11 mouse cellular contexts compared by ENCODE assay signal in the genomic region with DNA sequence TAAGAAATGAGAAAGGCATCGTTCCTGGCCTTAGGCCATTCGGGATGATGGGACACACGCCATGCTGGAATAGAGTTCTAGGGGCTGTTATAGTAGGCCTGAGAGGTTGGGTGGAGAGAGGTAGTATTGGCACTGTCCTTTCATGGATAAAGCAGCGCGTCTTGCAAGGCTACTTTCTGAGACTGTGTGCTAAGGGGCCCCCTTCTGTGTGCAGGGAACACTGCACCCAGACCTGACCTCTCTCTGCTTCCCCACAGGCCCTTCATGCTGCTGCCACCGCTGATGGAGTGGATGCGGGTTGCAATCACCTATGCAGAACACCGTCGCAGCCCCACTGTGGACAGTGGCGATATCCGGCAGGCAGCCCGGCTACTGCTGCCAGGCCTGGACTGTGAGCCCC.
DNase-seq lines count a peak whose midpoint lies in the region; ATAC-seq and TF ChIP-seq lines count a peak whose summit lies in the region.
"Had no signal": no experiment of that assay in that cellular context is flagged by ENCODE, and none has a peak within 500 bp of the region (broad histone marks: within the 10 kb centered on the region; RNA-seq: fewer than 3 reads in every experiment).

No protein-coding gene starts in this region.

- 83% methylated on average over 12 of the region's 12 CpGs for WGBS in intestine, postnatal 0 days
- 80% methylated on average over 12 of the region's 12 CpGs for WGBS in intestine, embryonic 16.5 days
- 78% methylated on average over 12 of the region's 12 CpGs for WGBS in midbrain, embryonic 15.5 days

- ATAC-seq in intestine, postnatal 0 days: no peak
- ATAC-seq in intestine, embryonic 16.5 days: no peak
- ATAC-seq in midbrain, embryonic 15.5 days (replicated peaks): peak; percentile 49

- peak; percentile 34 for DNase-seq in CD4-positive, CD25-positive, alpha-beta regulatory T cell, adult 2 months (ENCODE audit: low read depth, low spot score)
- no peak for DNase-seq in adrenal gland, adult 8-10 months
- no peak for DNase-seq in cerebellum, postnatal 4 days (ENCODE audit: low spot score in 2 of 2)
- DNase-seq: kidney, postnatal 25 days had no signal

- TF ChIP-seq EP300 in ES-Bruce4 (IDR thresholded peaks at IDR 0.05; ENCODE audit: insufficient read depth, low read depth, low read length): no peak

- no peak overlapping the region for H3K4me2 ChIP-seq in intestine, postnatal 0 days (replicated peaks; ENCODE audit: low read depth)
- H3K4me2 ChIP-seq in intestine, embryonic 16.5 days (ENCODE audit: low read depth, low read length): no peak overlapping the region
- no peak overlapping the region for H3K4me2 ChIP-seq in midbrain, embryonic 15.5 days
- H3K4me2 ChIP-seq: embryonic facial prominence, embryonic 13.5 days; heart, embryonic 13.5 days; limb, embryonic 13.5 days had no signal

- H3K4me3 ChIP-seq in intestine, postnatal 0 days (ENCODE audit: low read depth, low read length): no peak overlapping the region
- H3K4me3 ChIP-seq in intestine, embryonic 16.5 days (ENCODE audit: low read length): no peak overlapping the region
- H3K4me3 ChIP-seq in ES-Bruce4 (ENCODE audit: low read depth, low read length): no peak overlapping the region
- no peak overlapping the region for H3K4me3 ChIP-seq in midbrain, embryonic 15.5 days
- H3K4me3 ChIP-seq: embryonic facial prominence, embryonic 13.5 days; heart, embryonic 13.5 days; limb, embryonic 13.5 days had no signal

- H3K4me1 ChIP-seq in intestine, postnatal 0 days (replicated peaks; ENCODE audit: control insufficient read depth, insufficient read depth, low read length): no peaks in the 10 kb centered on the region
- no peaks in the 10 kb centered on the region for H3K4me1 ChIP-seq in intestine, embryonic 16.5 days (ENCODE audit: control insufficient read depth, insufficient read depth, low read length)
- no peaks in the 10 kb centered on the region for H3K4me1 ChIP-seq in ES-Bruce4 (ENCODE audit: control insufficient read depth, insufficient read depth, low read length)
- no peaks in the 10 kb centered on the region; the same call in 1 of the 2 replicates for H3K4me1 ChIP-seq in midbrain, embryonic 15.5 days

- no peaks in the 10 kb centered on the region for H3K9me3 ChIP-seq in intestine, postnatal 0 days (ENCODE audit: control insufficient read depth)
- no peaks in the 10 kb centered on the region for H3K9me3 ChIP-seq in intestine, embryonic 16.5 days (ENCODE audit: control insufficient read depth, low read length)
- H3K9me3 ChIP-seq in ES-Bruce4 (replicated peaks; ENCODE audit: control insufficient read depth, insufficient read depth, low read length, poor library complexity, severe bottlenecking): no peaks in the 10 kb centered on the region
- no peaks in the 10 kb centered on the region for H3K9me3 ChIP-seq in midbrain, embryonic 15.5 days
- H3K9me3 ChIP-seq: embryonic facial prominence, embryonic 13.5 days; heart, embryonic 13.5 days; limb, embryonic 13.5 days had no signal

- no peak for TF ChIP-seq POLR2A in ES-Bruce4 (IDR thresholded peaks at IDR 0.05; ENCODE audit: insufficient read depth, low read length)

- peak; percentile 57 for TF ChIP-seq CTCF in intestine, postnatal 0 days (IDR thresholded peaks at IDR 0.05; ENCODE audit: low read depth)
- peak; percentile 11 for TF ChIP-seq CTCF in ES-Bruce4 (IDR thresholded peaks at IDR 0.05; ENCODE audit: low read depth, low read length)

- no peak overlapping the region for H3K9ac ChIP-seq in intestine, postnatal 0 days (ENCODE audit: low read depth, low read length)
- H3K9ac ChIP-seq in intestine, embryonic 16.5 days (ENCODE audit: low read depth, low read length): no peak overlapping the region
- H3K9ac ChIP-seq in ES-Bruce4 (ENCODE audit: low read depth, poor library complexity, severe bottlenecking): no peak overlapping the region
- H3K9ac ChIP-seq in midbrain, embryonic 15.5 days: no peak overlapping the region
- H3K9ac ChIP-seq: embryonic facial prominence, embryonic 13.5 days; heart, embryonic 13.5 days; limb, embryonic 13.5 days had no signal

- H3K27me3 ChIP-seq in intestine, postnatal 0 days (replicated peaks; ENCODE audit: control insufficient read depth, insufficient read depth, low read length): no peaks in the 10 kb centered on the region
- no peaks in the 10 kb centered on the region for H3K27me3 ChIP-seq in intestine, embryonic 16.5 days (replicated peaks; ENCODE audit: control insufficient read depth, insufficient read depth, low read length)
- H3K27me3 ChIP-seq in ES-Bruce4 (ENCODE audit: control insufficient read depth, insufficient read depth, low read length, poor library complexity, severe bottlenecking): no peaks in the 10 kb centered on the region
- H3K27me3 ChIP-seq in midbrain, embryonic 15.5 days (replicated peaks): no peaks in the 10 kb centered on the region
- H3K27me3 ChIP-seq: embryonic facial prominence, embryonic 13.5 days; heart, embryonic 13.5 days; limb, embryonic 13.5 days had no signal

- H3K36me3 ChIP-seq in intestine, postnatal 0 days (ENCODE audit: control insufficient read depth, insufficient read depth): peaks cover 21% of the 10 kb centered on the region
- no peaks in the 10 kb centered on the region for H3K36me3 ChIP-seq in intestine, embryonic 16.5 days (ENCODE audit: control insufficient read depth, insufficient read depth, low read length)
- H3K36me3 ChIP-seq in ES-Bruce4 (ENCODE audit: control insufficient read depth, insufficient read depth, low read length, poor library complexity, severe bottlenecking): no peaks in the 10 kb centered on the region
- H3K36me3 ChIP-seq in midbrain, embryonic 15.5 days (replicated peaks): no peaks in the 10 kb centered on the region

- no peak overlapping the region for H3K27ac ChIP-seq in intestine, postnatal 0 days (ENCODE audit: low read depth, low read length)
- H3K27ac ChIP-seq in intestine, embryonic 16.5 days (ENCODE audit: low read length): no peak overlapping the region
- H3K27ac ChIP-seq in ES-Bruce4 (ENCODE audit: insufficient read depth, low read length): no peak overlapping the region
- H3K27ac ChIP-seq in midbrain, embryonic 15.5 days: no peak overlapping the region
- H3K27ac ChIP-seq: embryonic facial prominence, embryonic 13.5 days; heart, embryonic 13.5 days; limb, embryonic 13.5 days had no signal
